Mouse (Mus musculus) common myeloid progenitor, adult 5-6 weeks (primary cell): ENCODE results near the gene Zfp940. TPM values are rescaled to one million over a fixed set of nuclear protein-coding genes. Genes with fewer than 3 reads are reported as not detected.
"Not testable (repeated sequence)": the region's sequence is repeated elsewhere in the genome, so short reads cannot be mapped to it uniquely, and the experiment has no call there.

Experiments
- ATAC-seq: replicated peaks from 2 replicates; pipeline ENCODE4 v1.8.0; 2016; ENCODE audit warnings: low read depth, mild to moderate bottlenecking, moderate TSS enrichment, inconsistent platforms; ENCODE audit not compliant: poor library complexity, severe bottlenecking
- total RNA-seq: library from RNA; stranded (forward); fragments of 200-1000, 187-1606 nt; gene quantifications from 2 replicates; pipeline ENCODE4 v1.2.3, GENCODE M21; 2017

Zfp940 gene
- total RNA-seq, result 5.4 and 8.4 TPM in 2 replicates

DNA sequence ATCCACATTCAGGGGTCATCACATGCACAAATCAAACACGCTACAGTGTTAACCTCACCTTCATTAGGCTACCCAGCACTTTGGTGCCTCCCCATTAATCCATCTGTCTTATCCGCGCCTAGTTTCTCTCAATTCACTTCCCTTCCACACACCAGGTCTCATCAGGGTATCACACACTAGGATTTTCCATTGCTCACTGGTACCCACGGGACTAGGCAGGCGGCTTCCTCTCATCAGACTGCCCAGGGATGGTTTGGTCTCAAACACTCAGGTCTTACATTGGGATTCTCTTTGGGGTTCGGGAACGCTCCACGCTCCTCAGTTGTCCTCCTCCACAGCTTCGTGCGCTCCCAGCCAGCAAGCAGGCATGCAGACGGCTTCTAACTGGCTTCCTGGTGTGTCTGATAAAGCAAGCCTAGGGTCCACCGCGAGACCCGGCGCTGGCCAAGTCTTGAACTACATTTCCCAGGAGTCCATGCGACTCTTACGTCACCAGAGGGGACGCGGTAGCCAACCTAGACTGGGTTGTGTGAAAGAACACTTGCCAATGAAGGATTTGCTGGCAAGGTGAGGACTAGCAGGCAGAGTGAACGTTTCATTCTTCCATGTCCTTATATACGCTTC is at the start of gene Zfp940:
Zfp940 (minus strand) TSS at position 451 of the 624 bp plus-strand sequence.
- ATAC-seq, result peak; percentile 99

- ATAC-seq, result no peak
Measured at GRCm38 (mm10) chr7:29898351-29898750, 44.9 kb upstream of the Zfp940 start.

GRCm38 (mm10) chr7:29892756-29893155 is 39.3 kb upstream of the Zfp940 start:
- ATAC-seq, result no peak

- ATAC-seq, result no peak
Measured at GRCm38 (mm10) chr7:29890501-29890900, 37.0 kb upstream of the Zfp940 start.

DNA sequence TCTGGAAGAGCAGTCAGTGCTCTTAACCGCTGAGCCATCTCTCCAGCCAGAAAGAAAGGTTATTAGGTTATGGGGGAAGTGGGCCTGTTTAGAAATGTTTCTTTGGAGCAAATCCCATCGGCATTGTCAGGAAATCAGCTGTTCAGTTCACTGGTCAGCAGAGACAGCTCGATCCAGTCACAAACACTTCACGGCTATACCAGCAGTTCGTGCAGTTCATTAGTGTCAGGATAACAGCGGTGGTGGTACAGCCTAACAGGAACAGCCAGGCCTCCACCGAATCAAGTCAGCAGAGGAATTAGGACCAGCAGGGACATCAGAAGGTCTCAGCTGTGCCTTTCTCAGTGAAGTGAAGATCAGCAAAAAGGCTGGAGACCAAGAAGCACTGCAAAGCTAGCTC is 27.4 kb upstream of the Zfp940 start:
- no peak for ATAC-seq

DNA sequence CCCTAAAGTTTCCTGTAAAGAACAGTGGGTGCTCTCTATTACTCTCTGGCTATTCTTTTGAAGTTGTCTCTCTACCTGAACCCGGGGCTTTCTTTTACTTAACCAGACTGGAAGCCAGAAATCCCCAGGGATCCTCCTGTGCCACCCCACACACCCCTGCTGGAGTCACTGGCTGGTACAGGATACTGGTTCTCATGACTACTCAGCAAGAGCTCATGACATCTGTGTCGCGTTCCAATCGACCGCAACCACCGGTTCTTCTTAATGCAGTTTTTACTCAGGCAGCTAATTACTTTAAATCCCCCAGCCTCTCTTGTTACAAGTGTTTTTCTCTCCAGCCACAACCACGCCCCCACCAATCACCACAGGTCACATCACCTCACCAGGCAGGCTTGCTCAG is 26.6 kb upstream of the Zfp940 start:
- no peak for ATAC-seq

GRCm38 (mm10) chr7:29877561-29877960 is 24.1 kb upstream of the Zfp940 start:
- ATAC-seq, result not testable (repeated sequence)

GRCm38 (mm10) chr7:29874256-29874655 is 20.8 kb upstream of the Zfp940 start:
- no peak for ATAC-seq

DNA sequence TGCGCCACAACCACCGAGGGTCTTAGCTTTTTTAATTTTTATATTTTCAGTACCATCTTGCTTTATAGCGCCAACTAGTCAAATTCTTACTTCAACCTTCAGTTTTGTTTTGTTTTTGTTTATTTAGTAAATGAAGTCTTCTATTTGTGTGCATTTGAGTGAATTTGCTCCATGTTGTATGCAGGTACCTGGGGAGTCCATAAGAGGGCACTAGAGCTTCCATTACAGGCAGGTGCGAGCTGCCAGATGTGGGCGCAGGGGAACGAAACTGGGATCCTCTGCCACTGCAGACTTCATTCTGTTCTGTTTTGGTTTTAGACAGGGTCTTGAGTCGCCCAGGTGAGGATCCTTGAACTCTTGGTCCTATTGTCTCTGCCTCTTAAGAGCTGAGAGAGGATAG is 8.2 kb upstream of the Zfp940 start:
- ATAC-seq, result no peak

DNA sequence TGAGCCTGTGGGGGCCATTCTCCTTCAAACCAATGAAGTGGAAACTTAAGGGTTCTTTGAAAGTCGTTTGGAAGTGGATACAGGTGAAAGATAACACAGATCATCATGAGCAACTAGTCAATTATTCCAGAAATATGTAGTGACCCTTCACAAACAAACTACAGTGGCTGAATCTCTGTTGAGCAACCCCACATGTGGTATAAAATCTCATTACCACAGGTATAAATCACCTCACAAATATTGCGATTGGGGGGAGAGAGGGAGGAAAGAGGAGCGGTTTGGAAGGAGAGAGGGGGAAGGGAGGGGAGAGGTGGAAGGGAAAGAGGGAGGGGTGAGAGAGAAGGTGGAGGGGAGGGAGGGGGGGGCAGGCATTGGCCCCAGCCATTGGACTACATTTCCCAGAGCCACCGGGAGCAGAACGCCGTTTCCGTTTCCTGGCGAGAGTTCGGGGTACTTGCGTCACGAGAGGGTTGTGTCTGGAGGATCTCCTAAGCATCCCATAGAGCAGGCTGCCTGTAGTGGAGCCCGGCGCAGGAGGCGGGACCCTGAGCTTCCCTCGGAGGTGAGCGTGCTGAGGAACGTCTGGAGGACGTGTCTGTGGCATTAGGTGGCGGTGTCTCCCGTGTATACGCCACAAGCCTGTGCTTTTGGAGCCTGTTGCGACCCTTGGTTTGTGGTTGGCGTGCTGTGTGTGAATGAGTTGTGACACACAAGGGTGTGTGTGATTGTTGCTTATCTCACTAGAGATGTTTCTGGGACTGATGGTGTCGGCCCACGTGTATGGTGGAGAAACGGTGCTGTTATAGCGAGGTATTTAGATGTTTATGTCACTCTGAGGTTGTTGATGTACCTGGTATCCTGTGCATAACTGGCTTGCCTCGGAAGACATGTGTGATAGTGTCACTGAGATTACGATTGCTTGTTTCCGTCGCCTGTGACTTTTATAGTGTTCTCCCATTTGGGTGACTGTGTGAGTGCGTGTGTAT is 6.4 kb upstream of the Zfp940 start, which contains the start of gene Zfp420:
Zfp420 (plus strand) TSS at position 448 of the 986 bp plus-strand sequence.
- peak; percentile 100 for ATAC-seq

GRCm38 (mm10) chr7:29852831-29853218 is 644 bp downstream of the Zfp940 start:
- ATAC-seq, result no peak

DNA sequence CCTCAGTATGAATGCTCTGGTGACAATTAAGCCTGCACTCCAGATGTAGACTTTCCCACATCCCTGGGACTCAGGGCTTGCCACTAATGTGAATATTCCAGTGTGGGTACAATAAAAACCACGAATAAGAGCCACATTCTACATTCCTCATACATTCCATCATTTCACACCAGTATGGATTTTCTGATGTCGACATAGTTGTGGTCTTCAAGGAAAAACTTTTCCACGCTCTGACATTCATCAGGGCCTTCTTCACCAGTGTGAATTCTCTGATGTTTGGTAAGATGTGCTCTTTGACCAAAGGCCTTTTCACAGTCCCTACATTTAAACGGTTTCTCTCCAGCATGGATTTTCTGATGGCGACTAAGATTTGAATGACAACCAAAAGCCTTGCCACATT is 8.9 kb downstream of the Zfp940 start:
- no peak for ATAC-seq

GRCm38 (mm10) chr7:29842105-29842504 is 11.4 kb downstream of the Zfp940 start:
- no peak for ATAC-seq

- no peak for ATAC-seq
Measured at GRCm38 (mm10) chr7:29839256-29839655, 14.2 kb downstream of the Zfp940 start.

- ATAC-seq, result no peak
Measured at GRCm38 (mm10) chr7:29836816-29837215, 16.7 kb downstream of the Zfp940 start.

GRCm38 (mm10) chr7:29829804-29830203 is 23.7 kb downstream of the Zfp940 start:
- ATAC-seq, result no peak

GRCm38 (mm10) chr7:29828001-29828400 is 25.5 kb downstream of the Zfp940 start:
- no peak for ATAC-seq

DNA sequence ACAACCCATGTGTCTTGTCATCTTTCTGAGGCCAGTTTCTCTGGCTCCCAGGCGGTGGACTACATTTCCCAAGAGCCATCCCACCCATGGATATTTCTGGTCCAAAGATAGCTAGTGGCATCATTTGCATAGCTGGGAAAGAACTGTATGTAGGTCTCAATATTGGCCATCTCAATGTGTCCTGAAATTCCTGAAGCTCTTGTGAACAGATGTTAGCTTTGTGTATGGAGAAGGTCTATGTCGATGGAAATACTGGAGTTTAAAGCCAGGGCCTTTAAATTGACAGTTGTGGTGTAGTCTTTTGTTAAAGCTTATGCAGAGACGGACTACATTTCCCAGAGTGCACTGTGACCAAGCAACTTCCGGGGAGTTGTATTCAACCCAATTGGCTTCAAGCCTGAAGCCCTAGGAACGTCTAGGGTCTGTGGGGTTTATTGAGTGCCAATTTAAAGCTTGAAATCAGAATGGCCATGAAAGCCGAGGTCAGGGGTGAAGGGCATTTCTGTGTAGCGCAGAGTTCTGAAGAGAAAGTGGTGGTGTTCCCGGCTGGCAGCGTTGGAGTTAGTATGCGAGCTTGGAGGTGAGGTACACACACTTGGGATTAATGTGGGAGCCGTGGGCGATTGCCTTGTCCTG is 34.7 kb downstream of the Zfp940 start:
- ATAC-seq, result peak; percentile 72

DNA sequence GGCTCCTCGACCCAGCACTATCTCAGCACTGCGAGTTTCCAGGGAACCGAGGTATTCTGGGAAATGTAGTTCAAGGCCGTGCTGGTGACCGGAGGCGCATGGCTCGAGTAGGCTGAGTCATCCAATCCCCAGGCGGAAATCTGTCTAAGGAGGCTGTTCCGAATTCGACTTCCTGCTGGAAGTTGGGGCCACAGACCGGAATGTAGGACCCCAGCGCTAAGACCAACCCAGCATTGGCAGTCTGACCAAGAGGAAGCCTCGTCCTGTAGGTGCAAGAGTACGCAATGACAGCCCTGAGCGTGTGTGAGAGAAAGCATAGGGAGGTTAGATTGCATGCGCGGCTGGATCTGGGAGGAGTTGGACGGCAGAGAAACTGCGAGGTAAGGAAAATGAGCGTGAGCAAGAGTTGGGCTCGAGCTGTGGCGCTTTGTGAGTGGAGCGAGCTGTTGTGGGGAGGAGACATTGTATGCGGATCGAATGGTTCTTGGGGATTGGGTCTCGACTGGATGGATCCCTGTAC is 37.5 kb downstream of the Zfp940 start, which contains the start of gene Zfp790:
Zfp790 (plus strand) TSS at position 205 of the 520 bp plus-strand sequence.
- peak; percentile 88 for ATAC-seq

DNA sequence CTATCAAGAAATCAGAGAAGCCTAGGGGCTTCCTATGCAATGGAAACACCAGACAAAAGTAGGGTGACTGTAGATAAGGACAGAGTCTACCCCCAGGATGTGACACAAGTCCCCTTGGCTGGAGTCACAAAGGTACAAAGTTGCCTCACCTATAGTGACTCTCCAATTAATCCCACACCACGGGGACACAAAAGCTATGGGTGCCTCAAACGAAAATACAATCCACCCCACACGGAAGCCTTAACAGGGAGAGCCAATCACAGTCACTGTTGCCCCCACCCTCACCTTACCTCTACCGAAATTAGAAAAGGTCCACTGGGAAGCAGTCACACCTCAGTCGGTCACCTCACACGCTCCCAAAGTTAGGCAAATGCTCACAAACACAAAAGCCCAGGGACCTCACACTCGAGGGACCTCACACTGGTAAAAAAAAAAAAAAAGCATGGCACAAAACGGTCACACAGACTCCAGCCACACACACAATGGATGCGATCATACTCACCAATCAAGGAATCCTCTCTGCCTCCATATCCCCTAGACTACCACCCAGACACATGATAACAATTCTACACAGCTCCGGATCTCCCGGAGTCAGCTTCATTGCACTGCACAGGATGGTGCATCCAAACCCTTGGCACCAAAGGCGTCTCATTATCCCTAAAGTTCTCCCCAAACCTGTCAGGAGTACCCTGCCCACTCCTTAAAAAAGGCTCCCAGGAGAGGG is 38.2 kb downstream of the Zfp940 start:
- peak; percentile 4; the same call in 1 of the 2 replicates for ATAC-seq
